Mouse (Mus musculus): ENCODE measurements at regions not wholly inside any gene's neighbourhood (a gene's known extent, or its start where the extent isn't known, plus 50 kb on each side); places are given as distances from the start of the nearest gene placed in this dataset.

DNA sequence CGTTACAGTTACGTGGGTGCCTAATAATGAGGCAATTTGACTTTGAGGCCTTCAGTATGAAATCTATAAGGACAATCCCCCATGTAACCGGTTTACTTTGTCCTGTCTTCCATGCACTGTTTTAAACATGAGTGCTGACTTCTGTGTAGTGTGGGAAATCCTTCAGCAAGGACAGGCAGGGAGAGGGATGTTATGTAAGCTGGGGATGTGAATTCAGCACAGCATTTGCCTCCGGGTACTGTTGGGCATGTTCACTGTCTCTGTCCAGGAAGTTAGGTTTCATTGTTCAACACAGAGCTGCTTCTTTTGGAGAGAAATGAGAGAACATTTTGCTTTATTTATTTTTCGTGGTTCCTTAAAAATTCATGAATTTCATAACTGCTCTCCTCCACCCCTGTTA is 322.7 kb downstream of the Rnf144a start:
- no peak overlapping the region for H3K9ac ChIP-seq
- H3K4me3 ChIP-seq = no peak overlapping the region
- no peak overlapping the region for H3K4me2 ChIP-seq
- H3K4me1 ChIP-seq (replicated peaks) = no peaks in the 10 kb centered on the region
- ATAC-seq (ENCODE audit: low read depth) = no peak
- no peak overlapping the region for H3K27ac ChIP-seq (replicated peaks)
- no peaks in the 10 kb centered on the region for H3K27me3 ChIP-seq
- no peaks in the 10 kb centered on the region for H3K9me3 ChIP-seq
- no peaks in the 10 kb centered on the region for H3K36me3 ChIP-seq
- WGBS = 73% methylated on average over 5 of the region's 5 CpGs

DNA sequence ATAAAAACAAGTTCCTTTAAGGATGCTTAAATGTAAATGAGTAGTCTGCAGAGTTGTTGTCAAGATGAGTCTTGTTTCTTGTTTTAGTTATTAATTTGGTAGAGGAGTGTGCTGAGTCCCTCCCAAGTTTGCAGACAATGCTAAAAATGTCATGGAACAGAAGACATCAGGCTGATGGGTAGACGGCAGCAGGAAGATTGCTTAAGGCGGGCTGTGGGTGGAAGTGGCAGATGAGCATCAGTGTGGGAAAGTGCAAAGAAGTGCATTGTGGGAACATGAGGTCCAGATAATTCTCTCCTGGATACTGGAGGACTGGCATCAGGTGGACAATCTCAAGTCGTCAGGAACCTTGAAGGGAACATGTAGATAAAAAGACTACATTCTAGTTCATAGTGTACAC is 323.2 kb downstream of the Rnf144a start:
- Histone ChIP-seq H3K9ac (no peak overlapping the region), H3K27ac (replicated peaks) (no peak overlapping the region), H3K4me3 (no peak overlapping the region), H3K9me3 (no peaks in the 10 kb centered on the region), H3K4me2 (no peak overlapping the region), H3K36me3 (no peaks in the 10 kb centered on the region), H3K4me1 (replicated peaks) (no peaks in the 10 kb centered on the region), H3K27me3 (no peaks in the 10 kb centered on the region)
- 85% methylated on average over 3 of the region's 3 CpGs for WGBS
- ATAC-seq (ENCODE audit: low read depth) = no peak

DNA sequence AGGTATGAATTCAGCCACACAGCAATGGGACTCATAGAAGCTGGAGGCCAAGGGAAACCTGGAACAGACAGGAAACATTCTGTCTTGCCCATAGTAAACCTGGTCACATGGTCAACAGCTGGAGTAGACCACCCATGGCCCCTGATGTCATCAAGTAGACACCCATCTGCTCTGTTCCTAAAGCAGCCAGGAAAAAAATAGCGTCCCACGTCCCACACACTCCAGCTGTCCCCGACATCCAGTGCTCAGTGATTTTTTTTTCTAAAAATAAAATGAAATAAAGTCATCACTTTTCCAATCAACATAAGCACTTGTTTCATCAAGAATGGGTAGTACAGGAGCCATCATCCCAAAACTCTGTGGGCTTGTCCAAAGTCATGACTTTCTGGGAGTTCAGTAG is 326.7 kb downstream of the Rnf144a start:
- H3K36me3 ChIP-seq = no peaks in the 10 kb centered on the region
- H3K27me3 ChIP-seq = no peaks in the 10 kb centered on the region
- no peak overlapping the region for H3K4me3 ChIP-seq
- H3K9me3 ChIP-seq = no peaks in the 10 kb centered on the region
- no peaks in the 10 kb centered on the region for H3K4me1 ChIP-seq (replicated peaks)
- H3K4me2 ChIP-seq = no peak overlapping the region
- 82% methylated on average over 3 of the region's 3 CpGs for WGBS
- no peak overlapping the region for H3K27ac ChIP-seq (replicated peaks)
- ATAC-seq (ENCODE audit: low read depth) = no peak
- no peak overlapping the region for H3K9ac ChIP-seq

DNA sequence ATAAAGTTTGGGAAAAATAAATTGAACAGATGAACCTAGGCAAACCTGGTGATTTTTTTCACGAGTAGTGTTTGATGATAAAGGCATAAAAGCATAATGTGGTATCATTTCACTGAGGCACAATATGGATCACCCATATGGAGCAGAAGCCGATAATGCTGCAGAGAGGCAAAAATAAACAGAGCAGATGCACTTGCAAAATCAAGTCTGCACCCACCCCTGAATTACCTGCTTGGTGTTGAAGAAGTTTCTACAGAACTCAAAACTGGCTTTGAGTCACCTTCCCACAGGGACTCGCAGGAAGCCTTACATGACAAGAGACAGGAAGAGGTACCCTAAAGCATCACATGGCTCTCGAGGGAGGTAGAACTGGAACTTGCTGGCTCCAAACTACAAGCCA is 328.1 kb downstream of the Rnf144a start:
- no peak for ATAC-seq (ENCODE audit: low read depth)
- H3K9me3 ChIP-seq = no peaks in the 10 kb centered on the region

DNA sequence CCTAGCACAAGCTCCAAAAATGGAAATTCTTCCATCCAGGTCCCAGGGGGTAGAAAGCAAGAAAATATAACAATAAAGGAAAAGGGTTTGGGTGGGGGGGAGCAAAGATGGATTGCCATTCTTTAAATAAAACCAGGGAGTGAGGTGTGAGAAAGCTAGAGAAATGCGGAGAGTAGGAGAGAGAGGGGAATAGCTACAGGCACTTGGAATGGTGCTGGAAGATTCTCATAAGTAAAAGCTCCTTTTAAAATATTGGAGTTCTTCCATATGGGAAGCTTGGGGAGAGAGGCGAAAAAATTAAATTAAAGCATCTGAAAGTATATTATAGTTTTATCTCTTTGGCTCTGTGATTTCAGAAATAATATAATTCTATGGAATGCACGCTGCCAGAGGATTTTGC is 328.6 kb downstream of the Rnf144a start:
- no peaks in the 10 kb centered on the region for H3K9me3 ChIP-seq
- no peak overlapping the region for H3K27ac ChIP-seq (replicated peaks)
- no peak overlapping the region for H3K4me2 ChIP-seq
- ATAC-seq (ENCODE audit: low read depth) = no peak
- H3K27me3 ChIP-seq = no peaks in the 10 kb centered on the region
- H3K9ac ChIP-seq = no peak overlapping the region
- 87% methylated on average over 3 of the region's 3 CpGs for WGBS
- no peak overlapping the region for H3K4me3 ChIP-seq
- no peaks in the 10 kb centered on the region for H3K4me1 ChIP-seq (replicated peaks)
- no peaks in the 10 kb centered on the region for H3K36me3 ChIP-seq

More for the DNA sequence above, 328.1 kb downstream of the Rnf144a start:
- H3K4me3 ChIP-seq = no peak overlapping the region
- WGBS = 89% methylated on average over 4 of the region's 4 CpGs
- no peaks in the 10 kb centered on the region for H3K4me1 ChIP-seq (replicated peaks)
- no peak overlapping the region for H3K9ac ChIP-seq
- H3K27ac ChIP-seq (replicated peaks) = no peak overlapping the region
- H3K4me2 ChIP-seq = no peak overlapping the region
- H3K36me3 ChIP-seq = no peaks in the 10 kb centered on the region
- H3K27me3 ChIP-seq = no peaks in the 10 kb centered on the region

DNA sequence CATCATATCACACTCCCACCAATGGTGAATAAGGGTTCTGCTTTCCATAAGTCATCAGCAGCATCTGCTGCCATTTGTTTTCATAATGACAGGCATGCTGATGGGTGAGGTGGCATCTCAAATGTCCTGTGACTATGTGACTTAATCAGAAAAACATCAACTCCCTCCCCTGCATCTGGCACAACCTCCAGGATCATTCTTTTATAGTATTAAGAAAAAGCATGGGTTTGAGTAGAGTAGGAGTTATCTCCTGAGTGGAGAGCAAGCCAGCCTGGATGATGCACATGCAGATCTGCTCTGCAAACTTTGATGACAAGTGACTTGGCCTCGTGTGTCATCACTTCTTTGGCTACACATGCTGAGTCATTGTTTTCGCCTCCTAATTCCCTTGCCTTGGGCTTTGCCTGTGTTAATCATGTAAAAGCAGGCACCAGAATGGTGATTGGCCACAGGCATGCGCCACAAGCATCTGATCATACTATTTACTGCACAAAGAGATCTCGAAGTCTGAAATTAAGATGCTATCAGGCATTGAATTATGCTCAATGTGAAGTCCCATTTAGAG is 335.9 kb downstream of the Rnf144a start:
- Histone ChIP-seq H3K9me3 (no peaks in the 10 kb centered on the region), H3K4me3 (no peak overlapping the region), H3K4me2 (no peak overlapping the region), H3K36me3 (no peaks in the 10 kb centered on the region), H3K27ac (replicated peaks) (no peak overlapping the region), H3K27me3 (no peaks in the 10 kb centered on the region), H3K9ac (no peak overlapping the region), H3K4me1 (replicated peaks) (no peaks in the 10 kb centered on the region; the same call in 1 of the 2 replicates)
- ATAC-seq (ENCODE audit: low read depth) = no peak
- 60% methylated on average over 4 of the region's 4 CpGs for WGBS

DNA sequence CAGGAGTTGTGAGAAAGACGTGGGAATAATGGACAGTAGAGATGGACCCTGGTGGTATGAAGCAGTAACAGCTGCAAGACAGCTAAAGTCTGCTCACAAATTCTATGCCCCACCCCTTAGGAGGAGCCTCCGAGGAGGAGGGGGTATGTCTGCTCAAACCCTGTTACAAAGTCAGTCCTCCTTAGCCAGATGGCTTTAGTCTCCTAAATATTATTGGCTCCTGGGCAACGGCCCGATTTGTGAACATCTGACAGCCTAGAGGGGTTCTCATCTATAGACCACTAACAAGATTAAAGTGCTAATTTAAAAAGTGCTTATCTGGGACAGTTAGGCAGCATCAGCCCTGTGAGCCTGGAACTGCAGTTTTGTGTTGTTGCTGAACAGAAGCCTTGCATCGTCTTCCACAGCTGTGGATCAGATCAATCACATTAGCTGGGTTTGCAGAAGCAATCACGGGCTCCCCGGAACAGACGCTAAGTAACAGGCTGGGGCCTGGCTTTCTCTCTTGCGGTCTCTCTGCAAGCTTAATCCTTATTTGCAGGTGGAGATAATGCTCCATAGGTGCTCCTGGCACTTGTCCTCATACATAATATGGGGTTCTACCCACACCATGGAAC is 339.3 kb downstream of the Rnf144a start:
- no peaks in the 10 kb centered on the region; the same call in 1 of the 2 replicates for H3K4me1 ChIP-seq (replicated peaks)
- no peak overlapping the region for H3K9ac ChIP-seq
- no peak overlapping the region for H3K4me3 ChIP-seq
- ATAC-seq (ENCODE audit: low read depth) = peak; percentile 15; the same call in 1 of the 2 replicates
- no peak overlapping the region for H3K4me2 ChIP-seq
- 44% methylated on average over 9 of the region's 9 CpGs for WGBS
- H3K27me3 ChIP-seq = no peaks in the 10 kb centered on the region
- no peaks in the 10 kb centered on the region for H3K36me3 ChIP-seq
- H3K27ac ChIP-seq (replicated peaks) = no peak overlapping the region
- H3K9me3 ChIP-seq = no peaks in the 10 kb centered on the region

DNA sequence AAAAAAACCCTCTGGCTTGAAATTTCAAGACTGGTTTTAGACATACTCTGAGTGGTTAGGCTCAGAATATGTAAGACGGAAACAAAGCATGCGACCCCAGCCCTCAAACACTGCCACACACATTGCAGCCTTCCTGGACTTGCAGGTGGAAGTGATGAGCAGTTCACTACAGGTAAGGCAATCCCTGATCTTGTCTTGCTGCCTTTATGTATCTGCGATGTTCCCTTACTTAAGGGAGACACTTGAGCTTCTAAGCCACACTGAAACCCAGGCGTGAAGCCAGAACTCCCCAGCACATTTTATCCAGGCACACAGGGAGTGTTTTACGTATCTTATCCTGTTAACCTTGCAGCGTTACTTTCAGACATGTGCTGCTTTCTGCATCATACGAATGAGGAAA is 342.9 kb downstream of the Rnf144a start:
- Histone ChIP-seq H3K27ac (replicated peaks) (no peak overlapping the region), H3K27me3 (peaks cover 10% of the 10 kb centered on the region; the same call in 1 of the 2 replicates), H3K9me3 (no peaks in the 10 kb centered on the region), H3K4me1 (replicated peaks) (peaks cover 13% of the 10 kb centered on the region), H3K4me2 (no peak overlapping the region), H3K36me3 (no peaks in the 10 kb centered on the region), H3K9ac (no peak overlapping the region), H3K4me3 (no peak overlapping the region)
- WGBS = 87% methylated on average over 7 of the region's 7 CpGs
- no peak for ATAC-seq (ENCODE audit: low read depth)

DNA sequence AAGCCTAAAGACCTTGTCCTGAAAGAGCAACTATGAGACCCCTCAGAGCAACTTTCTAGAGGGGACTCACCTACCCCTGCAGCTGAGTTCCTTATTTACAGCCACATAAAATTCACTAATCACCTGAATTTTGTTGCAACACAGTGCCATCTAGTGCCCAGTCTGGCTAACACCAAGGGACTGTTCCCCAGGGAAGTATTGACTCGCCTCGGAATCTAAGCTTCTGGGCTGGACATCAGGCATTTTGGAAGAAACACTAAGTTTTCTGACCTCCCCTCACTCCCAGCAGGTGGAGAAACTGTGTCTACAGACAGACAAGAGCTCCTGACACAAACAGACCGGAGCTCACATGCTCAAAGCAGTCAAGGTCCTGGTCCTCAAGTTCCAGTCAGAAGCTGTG is 343.4 kb downstream of the Rnf144a start:
- WGBS = 13% methylated on average over 3 of the region's 3 CpGs
- Histone ChIP-seq H3K36me3 (no peaks in the 10 kb centered on the region), H3K9me3 (no peaks in the 10 kb centered on the region), H3K27ac (replicated peaks) (no peak overlapping the region), H3K27me3 (peaks cover 10% of the 10 kb centered on the region; the same call in 1 of the 2 replicates), H3K9ac (no peak overlapping the region; the same call in 1 of the 2 replicates), H3K4me1 (replicated peaks) (peaks cover 13% of the 10 kb centered on the region), H3K4me3 (no peak overlapping the region), H3K4me2 (no peak overlapping the region)
- ATAC-seq (ENCODE audit: low read depth) = peak; percentile 30; the same call in 1 of the 2 replicates

DNA sequence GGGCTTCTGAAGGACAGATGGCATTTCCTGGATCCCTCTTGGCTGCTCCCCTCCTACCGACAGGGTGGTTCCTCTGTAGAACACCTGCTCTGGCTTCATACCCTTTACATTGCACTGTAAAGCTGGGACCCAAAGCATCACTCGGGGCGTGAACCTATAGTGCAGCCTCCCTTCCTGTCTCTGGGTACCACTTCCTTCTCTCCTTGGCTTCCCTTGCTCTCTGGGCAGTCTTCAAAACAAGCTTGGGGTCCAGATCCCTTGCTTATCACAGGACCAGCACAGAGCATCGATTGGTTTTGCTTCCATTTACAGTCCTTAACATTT is 346.4 kb downstream of the Rnf144a start:
- Histone ChIP-seq H3K9ac (peak overlapping the region; percentile 55), H3K4me1 (replicated peaks) (peaks cover 13% of the 10 kb centered on the region), H3K9me3 (no peaks in the 10 kb centered on the region), H3K27ac (replicated peaks) (no peak overlapping the region), H3K27me3 (peaks cover 10% of the 10 kb centered on the region; the same call in 1 of the 2 replicates), H3K4me3 (0 out of 2 replicates have a peak overlapping the region, but pooled peaks have one; percentile 19), H3K4me2 (peak overlapping the region; percentile 54), H3K36me3 (no peaks in the 10 kb centered on the region)
- WGBS = 37% methylated on average over 4 of the region's 4 CpGs
- peak; percentile 40 for ATAC-seq (ENCODE audit: low read depth)

DNA sequence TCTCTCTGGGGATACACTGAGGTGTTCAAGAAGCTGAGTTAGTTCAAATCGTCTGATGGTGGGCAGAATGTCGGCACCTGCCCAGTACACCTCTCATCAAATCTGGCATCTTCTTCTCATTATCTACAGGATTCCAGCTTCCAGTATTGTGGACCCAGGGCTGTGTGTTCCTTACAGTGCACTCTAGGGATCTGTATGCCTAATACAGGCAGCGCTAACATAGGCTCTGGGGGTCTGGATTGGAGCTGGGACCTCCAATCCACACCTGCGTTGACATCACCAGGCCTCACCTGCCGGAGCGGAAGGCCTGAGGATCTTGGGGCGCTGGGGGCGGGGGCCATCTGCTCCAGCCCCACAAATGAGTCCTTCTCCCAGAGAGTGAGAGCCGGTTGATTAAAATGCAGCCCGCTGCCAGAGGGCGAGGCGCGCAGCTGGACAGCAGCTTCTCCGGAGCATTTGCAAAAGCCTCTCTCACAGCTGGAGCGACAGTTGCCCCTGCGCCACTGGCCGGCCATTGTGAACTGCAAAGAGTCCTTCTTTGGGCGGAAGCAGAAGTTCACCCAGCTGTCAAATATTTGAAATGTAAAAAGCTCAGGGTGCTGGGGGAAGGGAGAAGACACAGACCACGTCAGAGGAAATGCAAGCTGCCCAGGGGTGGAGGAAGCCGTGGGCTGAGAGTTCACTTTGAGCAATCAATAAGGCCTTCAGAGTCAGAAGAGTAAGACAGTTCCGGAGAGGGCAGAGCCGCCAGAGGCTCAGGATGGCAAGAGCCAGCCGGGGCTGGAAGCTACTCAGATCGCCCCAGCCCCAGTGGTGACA is 347.0 kb downstream of the Rnf144a start:
- 10% methylated on average over 24 of the region's 24 CpGs for WGBS
- peak; percentile 63 for ATAC-seq (ENCODE audit: low read depth)
- H3K27me3 ChIP-seq = peaks cover 10% of the 10 kb centered on the region; the same call in 1 of the 2 replicates
- no peaks in the 10 kb centered on the region for H3K36me3 ChIP-seq
- peak overlapping the region; percentile 19 for H3K4me3 ChIP-seq
- H3K9me3 ChIP-seq = no peaks in the 10 kb centered on the region
- no peak overlapping the region for H3K27ac ChIP-seq (replicated peaks)
- peak overlapping the region; percentile 55 for H3K9ac ChIP-seq
- H3K4me2 ChIP-seq = peak overlapping the region; percentile 54
- peaks cover 13% of the 10 kb centered on the region for H3K4me1 ChIP-seq (replicated peaks)

DNA sequence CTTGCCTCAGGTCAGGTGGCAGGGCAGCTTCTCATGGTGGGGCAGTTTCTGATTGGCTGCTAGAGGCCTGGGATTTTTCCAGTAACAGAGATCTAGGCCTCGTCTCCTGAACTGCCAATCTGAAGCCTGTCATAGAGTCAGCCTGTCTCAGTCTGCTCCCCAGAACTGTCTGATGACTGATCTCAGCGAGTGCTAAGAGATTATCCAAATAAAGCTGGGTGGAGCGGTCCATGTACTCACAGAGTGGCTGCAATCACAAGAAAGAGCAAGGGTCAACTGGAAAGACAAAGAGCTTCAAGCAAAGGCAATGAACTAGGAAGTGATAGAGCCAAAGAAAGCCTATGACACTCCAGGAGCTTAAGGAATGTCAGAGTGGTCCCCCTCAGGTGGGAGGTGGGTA is 354.7 kb downstream of the Rnf144a start:
- ATAC-seq (ENCODE audit: low read depth) = no peak
- Histone ChIP-seq H3K36me3 (no peaks in the 10 kb centered on the region), H3K9ac (no peak overlapping the region), H3K27ac (replicated peaks) (no peak overlapping the region), H3K9me3 (no peaks in the 10 kb centered on the region), H3K4me1 (replicated peaks) (no peaks in the 10 kb centered on the region), H3K4me2 (no peak overlapping the region), H3K4me3 (no peak overlapping the region), H3K27me3 (no peaks in the 10 kb centered on the region)
- 64% methylated on average over 3 of the region's 3 CpGs for WGBS
